Mouse (Mus musculus) Patski (cell line): ENCODE measurements around the gene Plxnd1. TPM values are rescaled to one million over a fixed set of nuclear protein-coding genes. Genes with fewer than 3 reads are reported as not detected.

ENCODE experiments used
- ATAC-seq: fragments of 100-300 bp; one replicate; pipeline ENCODE4 v1.8.0; 2021
- CTCF ChIA-PET: fragments of 350-600 bp; sonication (Branson Sonifier 250); formaldehyde crosslinking; loops from one replicate; lab custom pipeline; 2022; ENCODE audit warnings: inconsistent platforms; lab: Charles Lee
- POLR2A ChIA-PET: fragments of 350-600 bp; sonication (Branson Sonifier 250); formaldehyde crosslinking; loops from one replicate; lab custom pipeline; 2022; ENCODE audit warnings: antibody characterized with exemption, inconsistent platforms; lab: Charles Lee
- DNase-seq: peaks from one replicate; pipeline ENCODE4 v3.0.0-alpha.2; 2011; ENCODE audit warnings: low read depth, low spot score
- H3K27me3 ChIP-seq: fragments of 371-371 bp; one replicate; pipeline ENCODE4 v1.5.1; 2021
- CTCF ChIP-seq: fragments of 100-300 bp; IDR thresholded peaks from one replicate; pipeline ENCODE4 v1.5.1; 2021
- in situ Hi-C: fragments of 300-500 bp; cut with MboI; formaldehyde crosslinking; loops from 3 replicates; pipeline ENCODE4 v1.11.1; 2018; ENCODE audit warnings: low pct_unique_long_range_greater_than_20kb, mixed read lengths
- polyA plus RNA-seq: library from polyadenylated mRNA; unstranded; gene quantifications from one replicate; pipeline ENCODE4 v1.2.3, GENCODE M21; 2021

Plxnd1 gene
- polyA plus RNA-seq, 1 experiment from 2014 or later, result 79.9 TPM

DNA sequence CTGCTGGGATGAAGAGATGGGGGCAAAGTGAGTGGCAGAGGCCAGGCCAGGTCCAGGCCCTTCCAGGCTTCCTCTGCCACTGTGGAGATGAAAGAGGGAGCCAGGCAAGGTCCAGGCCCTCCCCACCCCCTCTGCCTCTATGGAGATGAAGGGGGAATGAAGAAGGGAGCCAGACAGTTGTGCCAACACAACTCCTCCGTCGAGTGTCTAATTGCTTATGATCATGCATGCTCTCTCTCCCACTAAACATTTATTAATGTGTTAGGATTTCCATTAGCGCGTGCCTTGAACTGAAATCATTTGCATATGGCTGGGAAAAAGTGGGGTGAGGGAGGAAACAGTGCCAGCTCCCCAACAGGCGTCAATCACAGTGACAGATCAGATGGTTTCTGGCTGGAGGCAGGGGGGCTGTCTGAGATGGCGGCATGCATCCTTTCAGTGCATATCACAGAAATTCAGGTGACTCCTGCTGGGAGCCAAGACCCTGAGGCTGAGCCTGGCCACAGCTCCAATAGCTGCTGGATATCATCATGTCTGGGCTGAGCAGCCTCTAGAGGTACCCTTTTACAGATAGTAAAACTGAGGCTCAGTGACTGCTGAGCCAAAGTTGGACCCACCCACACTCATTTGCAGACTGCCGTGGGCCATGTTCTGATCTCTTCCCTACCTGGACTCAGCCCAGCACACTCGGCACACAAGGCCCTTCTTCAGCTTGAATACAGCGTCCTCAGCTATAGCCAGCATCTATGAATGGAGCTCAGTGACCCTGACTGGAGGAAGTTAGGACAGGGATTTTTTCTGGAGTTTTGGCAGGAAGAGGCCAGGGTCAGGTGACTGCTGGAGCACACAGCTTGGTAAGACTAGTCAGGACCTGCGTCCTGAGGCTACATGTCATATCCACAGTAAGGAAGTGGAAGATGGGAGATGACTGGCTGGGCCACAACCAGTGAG lies 67.2 kb downstream of the Plxnd1 start:
- DNase-seq (no peak), ATAC-seq (no peak)
- in situ Hi-C loops, result no loop called here
- no peak for TF ChIP-seq CTCF
- H3K27me3 ChIP-seq, result no peaks in the 10 kb centered on the region
- CTCF ChIA-PET, result interaction anchor here (1.1 kb wide), 1 partner anchor 27 kb away, joined by 4 read pairs; no protein-coding TSS in a partner anchor
- POLR2A ChIA-PET, result interaction anchor here (1.2 kb wide), 1 partner anchor 21 kb away, joined by 3 read pairs; no protein-coding TSS in a partner anchor

DNA sequence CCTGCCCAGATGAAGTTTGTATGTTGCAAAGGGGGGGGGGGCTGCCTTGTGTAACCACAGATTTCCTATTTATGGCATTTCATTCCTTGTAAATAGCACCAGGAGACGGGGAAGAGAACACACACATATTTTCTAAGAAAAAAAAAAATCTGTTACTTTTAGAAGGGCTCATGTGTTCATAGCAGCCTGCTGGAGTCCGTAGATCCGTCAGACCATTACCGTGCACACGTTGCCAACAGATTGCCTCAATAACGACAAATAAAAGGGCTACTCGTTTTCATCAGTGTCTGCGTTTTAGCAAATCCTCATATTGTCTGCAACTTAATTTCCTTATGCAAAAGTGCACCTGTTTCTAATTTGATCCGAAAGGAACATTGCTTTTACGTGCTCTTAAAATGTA lies 68.4 kb downstream of the Plxnd1 start:
- no peaks in the 10 kb centered on the region for H3K27me3 ChIP-seq
- POLR2A ChIA-PET, result no interaction called here
- in situ Hi-C loops, result no loop called here
- ATAC-seq, result no peak
- no peak for DNase-seq
- CTCF ChIA-PET, result interaction anchor here (1.5 kb wide), 1 partner anchor 17 kb away, joined by 4 read pairs; no protein-coding TSS in a partner anchor
- no peak for TF ChIP-seq CTCF

DNA sequence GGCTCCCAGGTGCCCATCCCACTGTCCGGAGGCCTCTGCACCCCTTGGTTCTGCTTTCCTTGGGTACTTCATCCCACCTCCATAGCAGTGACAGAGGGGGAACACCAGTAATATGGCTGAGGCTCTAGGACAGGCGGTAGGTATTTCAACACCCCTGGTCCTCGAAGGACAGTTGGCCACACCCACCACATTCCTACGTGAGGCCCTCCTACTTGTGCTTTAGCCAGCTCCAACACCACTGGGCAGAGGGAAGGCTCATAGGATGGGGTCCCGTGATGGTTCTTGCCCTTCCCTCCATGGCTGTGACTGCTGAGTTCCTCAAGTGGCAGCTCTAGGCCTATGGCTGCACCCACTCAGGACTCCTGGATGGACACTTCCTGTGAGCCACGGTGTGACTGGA lies 70.0 kb downstream of the Plxnd1 start:
- no peak for TF ChIP-seq CTCF
- CTCF ChIA-PET, result interaction anchor here (1.5 to 1.7 kb wide), 2 partner anchors 18 to 24 kb away, joined by 4 read pairs; no protein-coding TSS in a partner anchor
- POLR2A ChIA-PET, result no interaction called here
- no peak for DNase-seq
- no peaks in the 10 kb centered on the region for H3K27me3 ChIP-seq
- in situ Hi-C loops, result no loop called here
- ATAC-seq, result peak; percentile 1

DNA sequence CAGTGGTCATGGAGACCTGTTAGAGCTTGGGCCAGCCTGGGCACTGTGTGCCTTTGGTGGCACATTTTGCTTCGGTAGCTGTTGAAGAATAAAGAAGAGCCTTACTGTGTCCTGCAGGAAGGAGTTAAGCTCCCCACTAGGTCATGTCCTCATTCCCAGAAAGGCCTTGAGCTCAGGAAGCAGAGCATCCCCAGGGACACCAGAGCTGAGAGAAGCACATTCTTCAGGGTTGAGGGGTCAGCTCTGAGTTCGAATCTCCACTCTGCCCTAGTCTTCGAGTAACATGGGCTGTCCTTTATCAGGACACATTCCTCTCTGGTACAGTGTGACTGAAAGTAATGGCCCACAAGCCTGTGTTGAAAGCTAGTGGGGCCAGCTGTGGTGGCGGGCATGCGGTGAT lies 74.9 kb downstream of the Plxnd1 start:
- in situ Hi-C loops, result no loop called here
- no peak for DNase-seq
- no peak for ATAC-seq
- no peaks in the 10 kb centered on the region for H3K27me3 ChIP-seq
- ChIA-PET POLR2A (interaction anchor here (0.6 to 0.8 kb wide), 2 partner anchors 62 to 111 kb away, joined by 3 to 5 read pairs; partner anchors contain the start of gene Rpl32), CTCF (no interaction called here)
- TF ChIP-seq CTCF, result no peak

DNA sequence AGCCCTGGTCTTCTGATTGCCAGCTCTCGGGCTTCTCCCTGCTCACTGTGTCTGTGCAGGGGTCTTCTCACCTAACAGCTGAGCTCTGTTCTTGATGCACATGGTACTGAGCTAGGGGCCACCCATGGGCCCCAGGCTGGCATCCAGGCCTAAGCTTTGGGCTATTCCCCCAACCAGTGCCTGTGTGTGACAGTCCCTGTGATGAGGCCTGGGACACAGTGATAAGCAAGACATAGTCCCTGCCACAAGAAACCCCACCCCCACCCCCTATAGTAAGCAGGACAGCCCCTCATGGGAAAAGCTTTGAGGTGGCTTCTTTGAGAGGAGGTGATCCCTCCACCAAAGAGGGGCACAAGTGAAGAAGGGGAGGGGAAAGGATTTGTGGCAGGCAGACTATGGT lies 76.2 kb downstream of the Plxnd1 start:
- no peak for TF ChIP-seq CTCF
- POLR2A ChIA-PET, result no interaction called here
- ATAC-seq (no peak), DNase-seq (no peak)
- in situ Hi-C loops, result no loop called here
- no peaks in the 10 kb centered on the region for H3K27me3 ChIP-seq
- CTCF ChIA-PET, result interaction anchor here (0.7 to 1.2 kb wide), 3 partner anchors 10 to 92 kb away, joined by 3 read pairs; no protein-coding TSS in a partner anchor

DNA sequence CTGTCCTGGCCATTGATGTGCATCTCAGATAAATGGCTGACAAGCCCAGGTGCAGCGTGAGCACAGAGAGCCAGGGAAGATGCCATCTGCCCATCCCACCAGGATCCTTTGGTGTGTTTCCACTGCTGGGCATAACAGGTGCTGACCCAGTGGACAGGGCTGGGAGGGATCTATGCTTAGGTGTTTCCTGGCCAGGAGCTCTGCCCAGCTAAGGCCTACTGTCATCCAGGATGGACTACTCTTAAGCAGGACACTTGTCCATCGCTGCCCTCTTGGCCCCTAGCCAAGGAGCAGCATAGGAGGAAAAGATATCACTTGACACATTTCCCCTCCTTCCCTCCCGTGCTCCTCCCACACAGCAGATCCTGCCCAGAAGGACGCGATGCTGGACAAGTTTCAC lies 78.2 kb downstream of the Plxnd1 start:
- DNase-seq (no peak), ATAC-seq (no peak)
- CTCF ChIA-PET, result interaction anchor here (1.3 kb wide), 1 partner anchor 22 kb away, joined by 3 read pairs; no protein-coding TSS in a partner anchor
- POLR2A ChIA-PET, result no interaction called here
- in situ Hi-C loops, result no loop called here
- no peaks in the 10 kb centered on the region for H3K27me3 ChIP-seq
- no peak for TF ChIP-seq CTCF

DNA sequence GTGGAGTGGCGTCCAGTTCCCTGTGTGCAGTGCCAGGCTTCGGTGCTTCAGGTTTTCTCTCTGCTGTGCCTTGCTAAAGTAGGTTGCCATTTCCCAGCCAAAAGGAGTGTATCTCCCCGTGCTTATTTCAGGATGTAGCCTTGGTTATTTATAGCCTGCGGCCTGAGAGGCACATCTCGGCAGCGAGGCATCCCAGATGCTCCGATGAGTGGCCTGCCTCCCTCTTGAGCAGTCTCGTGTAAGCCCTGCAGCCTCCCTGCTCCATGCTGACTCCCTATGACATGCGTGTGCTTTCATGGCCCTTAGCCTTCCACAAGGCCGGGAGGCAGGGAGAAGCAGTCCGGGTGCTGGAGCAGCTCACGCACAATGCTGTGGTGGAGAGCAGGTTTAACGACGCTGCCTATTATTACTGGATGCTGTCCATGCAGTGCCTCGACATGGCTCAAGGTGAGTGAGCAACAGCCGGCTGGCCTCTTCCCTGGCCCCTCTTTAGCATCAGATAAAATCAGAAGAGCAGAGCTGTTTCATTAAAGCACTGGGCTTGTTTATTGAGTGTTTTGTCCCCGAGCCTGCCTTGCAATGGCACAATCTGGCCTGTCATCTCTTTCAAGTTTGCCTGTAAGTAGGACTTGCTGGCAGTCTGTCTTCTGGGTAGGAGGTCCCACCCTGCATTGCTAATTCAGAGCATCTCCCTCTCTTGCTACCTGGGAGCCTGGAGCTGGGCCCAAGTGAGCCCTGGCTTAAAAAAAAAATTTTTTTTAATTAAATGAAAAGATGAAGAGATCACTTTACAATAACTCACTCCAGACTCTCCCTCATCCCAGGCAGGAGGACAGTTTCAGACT lies 79.0 kb downstream of the Plxnd1 start:
- POLR2A ChIA-PET, result interaction anchor here (0.8 kb wide), 1 partner anchor 7 kb away, joined by 3 read pairs; no protein-coding TSS in a partner anchor
- no peaks in the 10 kb centered on the region for H3K27me3 ChIP-seq
- no peak for DNase-seq
- in situ Hi-C loops, result no loop called here
- CTCF ChIA-PET, result interaction anchor here (1.3 kb wide), 1 partner anchor 23 kb away, joined by 3 read pairs; no protein-coding TSS in a partner anchor
- ATAC-seq, result no peak
- no peak for TF ChIP-seq CTCF

DNA sequence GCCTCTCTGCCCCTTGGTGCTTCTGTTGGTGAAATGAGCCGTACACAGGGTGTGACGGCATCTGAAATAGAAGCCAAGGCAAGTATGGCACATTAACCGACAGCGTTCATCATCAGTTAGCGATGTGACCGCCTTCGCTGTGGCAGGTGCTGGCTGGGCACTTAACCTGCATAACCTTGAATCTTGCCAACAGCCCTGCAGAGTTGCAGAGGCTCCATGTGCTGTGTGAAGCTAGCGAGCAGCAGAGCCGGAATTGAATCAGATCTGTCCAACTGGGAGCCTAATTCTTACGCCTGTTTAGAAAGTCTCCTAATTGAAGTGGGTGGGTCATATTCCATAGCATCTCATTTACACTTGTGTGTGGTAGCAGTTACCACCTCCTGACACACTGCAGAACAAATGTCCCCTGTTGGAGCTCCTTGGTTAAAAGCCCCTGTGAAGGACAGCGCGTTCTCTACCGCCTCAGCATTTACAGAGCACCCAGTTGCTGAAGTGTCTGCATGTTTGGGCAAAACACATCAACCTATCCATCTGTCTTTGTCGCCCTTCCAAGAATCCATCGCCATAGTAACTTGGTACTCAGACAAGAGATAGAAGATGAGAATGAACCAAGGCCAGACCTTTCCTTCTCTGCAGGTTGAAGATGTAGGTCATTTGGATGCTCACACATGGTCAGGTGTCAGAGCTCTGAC lies 80.1 kb downstream of the Plxnd1 start:
- H3K27me3 ChIP-seq, result no peaks in the 10 kb centered on the region
- ATAC-seq, result no peak
- DNase-seq, result no peak
- ChIA-PET CTCF (no interaction called here), POLR2A (interaction anchor here (0.8 kb wide), 1 partner anchor 8 kb away, joined by 3 read pairs; no protein-coding TSS in a partner anchor)
- no peak for TF ChIP-seq CTCF
- in situ Hi-C loops, result no loop called here

DNA sequence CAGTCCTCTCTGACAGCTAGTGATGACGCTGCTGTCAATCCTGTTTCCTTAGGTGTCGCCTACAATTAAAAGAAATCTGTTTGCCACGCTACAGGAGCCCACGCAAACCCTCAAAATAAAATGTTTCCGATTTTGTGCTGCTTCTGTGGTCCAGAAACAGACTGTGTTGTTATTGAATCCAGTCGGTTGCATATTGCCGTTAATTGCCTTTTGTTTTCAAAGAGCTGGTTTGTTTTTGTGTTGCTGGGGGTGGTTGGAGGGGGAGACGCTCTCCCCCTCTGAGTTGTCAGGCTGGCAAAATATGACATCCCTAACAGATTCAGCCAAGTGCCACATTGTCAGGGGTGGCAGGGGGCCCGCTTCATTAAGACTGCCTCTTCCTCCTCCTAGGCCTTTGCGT lies 81.3 kb downstream of the Plxnd1 start:
- no peak for ATAC-seq
- in situ Hi-C loops, result no loop called here
- TF ChIP-seq CTCF, result no peak
- ChIA-PET CTCF (no interaction called here), POLR2A (no interaction called here)
- no peaks in the 10 kb centered on the region for H3K27me3 ChIP-seq
- no peak for DNase-seq

DNA sequence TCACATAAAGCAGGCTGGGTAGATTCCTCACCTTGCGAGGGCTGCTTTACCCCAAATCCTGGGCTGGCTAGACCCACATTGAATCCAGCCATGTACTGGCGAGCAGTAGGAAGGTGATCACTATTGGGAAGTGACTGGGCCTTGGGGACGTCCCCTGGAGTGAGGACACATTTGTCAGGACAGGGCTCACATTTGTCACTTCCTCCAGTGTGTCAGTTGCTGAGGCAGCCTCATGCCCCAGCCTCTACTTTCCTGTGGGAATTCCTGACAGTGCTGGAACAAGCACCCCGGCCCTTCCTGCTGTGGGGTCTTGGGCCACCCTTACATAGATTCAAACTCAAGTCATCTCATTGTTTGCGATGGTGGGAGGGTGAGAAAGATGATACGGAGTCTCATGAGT lies 83.0 kb downstream of the Plxnd1 start:
- DNase-seq (no peak), ATAC-seq (no peak)
- ChIA-PET POLR2A (no interaction called here), CTCF (no interaction called here)
- TF ChIP-seq CTCF, result no peak
- H3K27me3 ChIP-seq, result no peaks in the 10 kb centered on the region
- in situ Hi-C loops, result no loop called here
